Mouse (Mus musculus) megakaryocyte, embryonic 14.5 days (primary cell): Measurements from ENCODE around the gene Rnf123.

Source experiments
- FLI1 ChIP-seq: IDR thresholded peaks from 2 replicates; pipeline ENCODE4 v1.6.1; 2012; ENCODE audit warnings: low read length, inconsistent platforms, mixed read lengths
- GATA1 ChIP-seq: IDR thresholded peaks from 3 replicates; pipeline ENCODE4 v1.6.1; 2012; ENCODE audit warnings: mixed read lengths, low read length, inconsistent platforms, borderline replicate concordance

GRCm38 (mm10) chr9:108111593-108112121 is 28.5 kb upstream of the Rnf123 start:
- TF ChIP-seq GATA1 (no peak), FLI1 (no peak)
